Mouse (Mus musculus) spleen, adult 2 months (tissue): Measurements from ENCODE around the gene Iqgap3. TPM values are rescaled to one million over a fixed set of nuclear protein-coding genes. Genes with fewer than 3 reads are reported as not detected.

Experiments
- DNase-seq, 2 experiments: peaks; one replicate each; pipeline versions ENCODE4 v3.0.0 to v3.0.0-alpha.2; 2012 to 2021; ENCODE audit warnings: low spot score in 2 of 2, low read depth in 1 of 2
- H3K27ac ChIP-seq: fragments of 200-500 bp; 2 replicates; pipeline ENCODE4 v1.5.1; 2012; ENCODE audit warnings: low read length, inconsistent platforms; ENCODE audit not compliant: insufficient read depth
- H3K27me3 ChIP-seq: fragments of 200-500 bp; 2 replicates; pipeline ENCODE4 v1.6.1; 2012; ENCODE audit warnings: mild to moderate bottlenecking, moderate library complexity, low read length, inconsistent platforms; ENCODE audit not compliant: control insufficient read depth, insufficient read depth
- H3K36me3 ChIP-seq: fragments of 200-500 bp; 2 replicates; pipeline ENCODE4 v1.6.1; 2012; ENCODE audit warnings: mild to moderate bottlenecking, low read length, inconsistent platforms; ENCODE audit not compliant: control insufficient read depth, insufficient read depth
- H3K4me1 ChIP-seq: fragments of 200-500 bp; 2 replicates; pipeline ENCODE4 v1.6.1; 2011; ENCODE audit warnings: inconsistent platforms; ENCODE audit not compliant: control insufficient read depth, insufficient read depth, insufficient read length
- H3K4me3 ChIP-seq: fragments of 200-500 bp; 2 replicates; pipeline ENCODE4 v1.5.1; 2011; ENCODE audit warnings: mild to moderate bottlenecking, inconsistent platforms; ENCODE audit not compliant: insufficient read depth, insufficient read length; ENCODE audit errors: extremely low read depth
- CTCF ChIP-seq: fragments of 200-500 bp; IDR thresholded peaks from 2 replicates; pipeline ENCODE4 v1.5.1; 2011; ENCODE audit warnings: mild to moderate bottlenecking, inconsistent platforms; ENCODE audit not compliant: insufficient read depth, insufficient read length, insufficient replicate concordance; ENCODE audit errors: extremely low read depth
- POLR2A ChIP-seq: fragments of 200-500 bp; IDR thresholded peaks from 2 replicates; pipeline ENCODE4 v1.6.1; 2011; ENCODE audit warnings: low read depth, low read length, inconsistent platforms
- WGBS: fragments of 180-500 bp; shearing (Covaris S2); methylation state at CpG from one replicate; pipeline ENCODE4 v1.1.7; 2018; 5-methylcytosine and 5-hydroxymethylcytosine counted together
- polyA plus RNA-seq: library from polyadenylated mRNA; depleted of rRNA; stranded (reverse); fragments of >200 nt; gene quantifications from 2 replicates; pipeline ENCODE4 v1.2.3, GENCODE M21; 2012

Iqgap3 gene
- polyA plus RNA-seq, 1 experiment, result 4.3 TPM

DNA sequence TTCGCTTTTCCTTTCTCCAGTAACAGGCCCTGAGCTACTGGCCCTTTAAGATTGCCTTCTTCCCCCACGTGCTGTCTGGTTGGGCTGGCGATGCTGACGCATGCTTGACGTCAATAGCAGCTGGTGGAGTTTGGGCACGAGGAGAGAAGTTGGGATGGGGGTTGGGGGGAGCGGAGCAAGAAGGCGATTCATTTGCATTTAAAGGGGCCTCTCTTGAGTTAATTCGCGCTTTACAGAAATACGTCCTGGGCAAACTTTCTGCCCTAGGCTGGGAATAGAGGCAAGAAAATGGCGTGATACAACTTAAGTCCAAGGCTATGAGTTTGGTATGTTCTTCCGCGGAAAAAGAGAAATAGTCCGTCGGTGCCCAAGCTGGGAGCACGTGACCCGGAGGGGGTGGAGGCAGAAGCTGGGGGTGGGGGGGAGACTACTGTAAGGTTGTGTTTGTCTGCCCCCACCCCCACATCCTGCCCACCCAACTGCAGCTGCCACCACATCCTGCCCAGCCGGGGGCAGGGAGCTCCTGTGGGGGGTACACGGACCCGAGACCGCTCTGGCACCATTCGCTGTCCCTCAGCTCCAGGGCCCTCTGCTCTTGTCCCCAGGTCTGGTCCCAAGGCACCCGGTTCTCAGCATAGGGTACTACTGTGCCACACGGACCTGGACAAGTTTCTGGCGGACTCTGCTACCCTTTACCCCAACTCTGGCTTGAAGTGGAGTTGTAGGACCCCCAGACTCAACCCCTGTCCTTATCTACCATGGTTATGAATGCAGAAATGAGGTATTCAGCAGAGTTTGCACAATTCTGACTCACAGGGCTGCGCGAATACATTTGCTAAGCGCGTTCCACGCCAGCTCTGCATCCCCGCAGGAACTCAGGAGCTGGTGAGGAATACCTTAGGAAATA, 56.8 kb downstream of the Iqgap3 start:
- Histone ChIP-seq H3K4me3 (peak overlapping the region; percentile 63), H3K27me3 (no peaks in the 10 kb centered on the region), H3K27ac (peak overlapping the region; percentile 99), H3K36me3 (no peaks in the 10 kb centered on the region), H3K4me1 (peaks cover 23% of the 10 kb centered on the region; the same call in 1 of the 2 replicates)
- under 1% methylated on average over 32 of the region's 32 CpGs for WGBS
- peak; percentile 91 to 97 for DNase-seq
- TF ChIP-seq CTCF (no peak), POLR2A (peak; percentile 94)

DNA sequence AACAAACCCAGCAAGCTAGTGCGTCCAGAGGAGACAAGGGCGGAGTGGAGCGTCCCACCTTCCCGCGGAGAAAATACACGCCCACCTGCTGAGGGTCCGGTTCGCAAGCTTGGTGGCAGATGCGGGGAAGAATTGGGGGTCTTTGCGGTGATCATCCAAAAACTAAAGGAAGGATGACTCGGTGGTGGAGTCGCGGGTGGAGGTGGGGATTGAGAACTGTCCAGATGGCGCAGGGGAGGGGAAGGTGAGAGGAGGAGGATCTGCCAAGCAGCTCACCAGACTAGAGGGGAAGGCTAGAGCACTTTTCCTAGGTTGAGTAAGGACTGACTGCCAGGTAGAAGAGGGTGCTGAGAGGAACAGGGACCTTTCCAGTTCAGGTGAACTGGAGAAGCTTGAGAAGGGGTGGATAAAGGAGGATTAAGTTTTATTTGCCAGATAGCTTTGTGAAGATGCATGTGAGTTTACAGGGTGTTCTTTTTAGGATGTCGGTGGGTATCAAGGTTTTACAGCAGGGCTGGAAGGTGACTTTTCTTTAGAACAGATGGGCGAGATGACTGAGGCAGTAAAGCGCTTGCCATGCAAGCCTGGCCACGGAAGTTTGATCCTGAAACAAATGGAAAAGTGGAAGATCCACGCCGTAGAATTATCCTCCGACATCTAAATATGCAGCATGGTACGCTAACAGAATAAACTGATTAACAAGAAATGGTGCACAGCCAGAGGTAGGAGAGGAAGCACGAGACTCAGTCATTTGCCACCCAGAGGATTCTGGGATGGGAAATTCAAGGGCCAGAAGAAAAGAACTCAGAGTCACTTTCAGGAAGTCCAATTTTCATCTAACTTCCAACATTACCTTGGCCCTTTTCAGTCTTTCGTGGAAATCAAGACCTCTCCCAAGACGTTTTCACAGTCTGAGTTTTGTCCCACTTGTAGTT, 57.7 kb downstream of the Iqgap3 start:
- DNase-seq, result peak in 1 of 2 experiments; percentile 25
- no peaks in the 10 kb centered on the region for H3K27me3 ChIP-seq
- no peaks in the 10 kb centered on the region for H3K36me3 ChIP-seq
- no peak for TF ChIP-seq CTCF
- TF ChIP-seq POLR2A, result no peak
- H3K4me3 ChIP-seq, result peak overlapping the region; percentile 63
- H3K27ac ChIP-seq, result peak overlapping the region; percentile 99
- 17% methylated on average over 25 of the region's 25 CpGs for WGBS
- peaks cover 25% of the 10 kb centered on the region; the same call in 1 of the 2 replicates for H3K4me1 ChIP-seq

DNA sequence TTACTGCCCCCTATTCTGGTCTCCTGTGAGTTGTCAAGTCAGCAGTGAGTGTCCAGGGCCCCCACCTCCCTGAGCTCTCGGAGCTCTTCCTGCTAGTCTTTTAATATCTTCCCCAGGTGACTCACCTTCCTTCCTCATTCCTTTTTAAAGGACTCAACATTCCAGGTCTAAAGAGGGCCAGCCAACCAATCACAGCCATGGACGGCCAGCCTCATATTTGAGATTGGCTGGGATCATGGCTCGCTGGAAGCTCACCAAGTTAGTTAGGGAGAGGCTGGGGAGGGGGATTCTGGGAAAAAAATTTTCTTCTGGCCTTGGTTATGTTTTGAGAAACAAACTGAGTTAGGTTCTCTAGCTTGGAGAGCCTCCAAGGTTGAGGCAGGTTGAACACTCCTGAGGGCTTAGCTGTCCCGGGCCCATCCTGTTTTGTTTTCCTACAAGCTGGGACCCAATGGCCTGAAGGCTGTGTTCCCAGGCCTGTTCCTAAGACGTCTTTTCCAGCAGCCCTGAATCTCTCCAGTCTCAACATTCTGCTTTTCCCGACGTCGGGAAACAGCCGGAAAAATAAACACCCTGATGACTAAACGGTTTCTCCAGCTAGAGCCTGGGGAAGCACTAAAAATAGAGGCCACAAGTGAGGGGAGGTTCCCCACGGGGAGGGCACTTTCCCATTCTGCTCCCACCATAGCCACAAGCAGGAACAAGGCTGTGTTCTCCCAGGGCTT, 58.6 kb downstream of the Iqgap3 start:
- H3K36me3 ChIP-seq, result 0 out of 2 replicates have a peak, but pooled peaks cover 1% of the 10 kb centered on the region
- DNase-seq, result no peak
- peak overlapping the region; percentile 40; the same call in 1 of the 2 replicates for H3K4me3 ChIP-seq
- H3K27me3 ChIP-seq, result no peaks in the 10 kb centered on the region
- peak overlapping the region; percentile 99 for H3K27ac ChIP-seq
- peaks cover 33% of the 10 kb centered on the region; the same call in 1 of the 2 replicates for H3K4me1 ChIP-seq
- TF ChIP-seq CTCF (no peak), POLR2A (no peak)
- 22% methylated on average over 11 of the region's 11 CpGs for WGBS

DNA sequence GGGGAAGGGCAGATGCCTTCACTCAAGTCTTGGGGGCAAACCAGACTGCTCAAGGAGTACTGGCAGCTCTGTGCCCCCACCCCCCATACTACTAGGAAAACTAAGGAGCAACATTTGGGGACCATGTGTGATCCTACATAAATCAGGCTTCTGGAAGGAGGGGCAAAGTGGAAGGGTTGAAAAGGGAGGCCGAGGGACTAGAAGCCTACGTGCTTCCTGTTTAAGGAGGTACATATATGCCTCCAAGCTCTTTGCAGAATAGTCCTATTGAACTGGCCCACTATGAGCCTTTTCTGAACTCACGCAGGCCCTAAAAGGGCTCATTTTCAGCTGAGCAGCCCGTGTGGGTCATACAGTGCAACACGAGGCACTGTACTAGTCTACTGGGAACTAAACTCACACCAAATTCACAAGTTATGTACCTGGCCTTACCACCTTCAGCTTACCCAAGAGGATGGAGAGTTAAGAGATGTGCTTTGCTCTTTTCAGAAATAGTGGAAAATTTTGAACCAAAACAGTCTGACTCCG, 59.2 kb downstream of the Iqgap3 start:
- no peak for DNase-seq
- H3K36me3 ChIP-seq, result peaks cover 1% of the 10 kb centered on the region; the same call in 1 of the 2 replicates
- no peak for TF ChIP-seq POLR2A
- no peak for TF ChIP-seq CTCF
- peaks cover 40% of the 10 kb centered on the region for H3K4me1 ChIP-seq
- H3K4me3 ChIP-seq, result peak overlapping the region; percentile 70; the same call in 1 of the 2 replicates
- peak overlapping the region; percentile 99 for H3K27ac ChIP-seq
- H3K27me3 ChIP-seq, result no peaks in the 10 kb centered on the region
- WGBS, result 9% methylated on average over 6 of the region's 6 CpGs

DNA sequence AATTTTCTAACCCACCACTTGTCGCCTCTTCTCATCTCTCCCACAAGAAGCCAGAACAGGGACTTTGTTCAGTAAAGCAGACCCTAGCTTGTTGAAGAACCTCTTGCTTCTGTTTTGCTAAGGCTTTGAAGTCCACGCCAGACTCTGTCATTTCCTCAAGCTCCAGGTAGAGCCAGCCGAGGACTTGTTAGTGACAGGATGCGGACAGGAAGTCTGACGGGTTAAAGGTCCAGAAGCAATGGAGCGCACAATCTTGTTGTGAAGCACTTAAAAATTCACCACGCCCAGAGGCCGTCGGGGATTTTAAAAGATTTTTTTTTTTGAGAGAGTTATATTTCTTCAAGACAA, 59.6 kb downstream of the Iqgap3 start:
- H3K4me3 ChIP-seq, result peak overlapping the region; percentile 70
- TF ChIP-seq CTCF, result no peak
- TF ChIP-seq POLR2A, result peak; percentile 6; the same call in 1 of the 2 replicates
- peaks cover 1% of the 10 kb centered on the region; the same call in 1 of the 2 replicates for H3K36me3 ChIP-seq
- H3K4me1 ChIP-seq, result peaks cover 44% of the 10 kb centered on the region
- 3% methylated on average over 9 of the region's 9 CpGs for WGBS
- no peaks in the 10 kb centered on the region for H3K27me3 ChIP-seq
- peak in 1 of 2 experiments; percentile 65 for DNase-seq
- peak overlapping the region; percentile 99 for H3K27ac ChIP-seq
